ENCODE assay signal across 8 mouse cellular contexts in genomic region chr11:88954803-88955202, GRCm38 (mm10). TPM values are rescaled to one million over a fixed set of nuclear protein-coding genes. Genes with fewer than 3 reads are reported as not detected.
A peak's percentile ranks its signal among the peaks of the same experiment; 100 is the strongest.
DNase-seq lines count a peak whose midpoint lies in the region; ATAC-seq and TF ChIP-seq lines count a peak whose summit lies in the region.

No protein-coding gene starts in this region.

- H3K4me2 ChIP-seq in stomach, embryonic 15.5 days = peak overlapping the region; percentile 56

- peak; percentile 9 for DNase-seq in gastrocnemius, adult 18-20 months (ENCODE audit: low spot score)
- DNase-seq in gastrocnemius, postnatal 36 days = no peak
- peak; percentile 79 for DNase-seq in R1 (ENCODE audit: low read depth, low spot score)
- no peak for DNase-seq in forebrain, embryonic 10.5 days (ENCODE audit: extremely low spot score, low spot score)
- peak; percentile 67 for DNase-seq in kidney, adult 2 months
- peak; percentile 42 for DNase-seq in lung, postnatal 25 days (ENCODE audit: low spot score)
- no peak for DNase-seq in thymus, postnatal 25 days

- no peak for TF ChIP-seq CTCF in kidney, adult 2 months (conservative IDR thresholded peaks at IDR 0.05; ENCODE audit: insufficient read depth, insufficient read length, low read depth, low read length)

- ATAC-seq in stomach, embryonic 15.5 days (ENCODE audit: insufficient read depth, low FRiP score, low read depth) = peak; percentile 44; the same call in 1 of the 2 replicates

- WGBS in forebrain, embryonic 10.5 days = 0% methylated on average over 4 of the region's 4 CpGs
- under 1% methylated on average over 4 of the region's 4 CpGs for WGBS in kidney, adult 2 months
- WGBS in stomach, embryonic 15.5 days = under 1% methylated on average over 4 of the region's 4 CpGs

- peaks cover 24% of the 10 kb centered on the region for H3K4me1 ChIP-seq in forebrain, embryonic 10.5 days
- peaks cover 3% of the 10 kb centered on the region; the same call in 1 of the 2 replicates for H3K4me1 ChIP-seq in kidney, adult 2 months (ENCODE audit: control insufficient read depth, insufficient read depth, low read length)
- 0 out of 2 replicates have a peak, but pooled peaks cover 7% of the 10 kb centered on the region for H3K4me1 ChIP-seq in stomach, embryonic 15.5 days

- no peaks in the 10 kb centered on the region for H3K9me3 ChIP-seq in forebrain, embryonic 10.5 days
- no peaks in the 10 kb centered on the region for H3K9me3 ChIP-seq in stomach, embryonic 15.5 days

- peak overlapping the region; percentile 65 for H3K4me3 ChIP-seq in forebrain, embryonic 10.5 days
- H3K4me3 ChIP-seq in kidney, adult 2 months (ENCODE audit: insufficient read depth, low read depth, low read length) = peak overlapping the region; percentile 87
- H3K4me3 ChIP-seq in stomach, embryonic 15.5 days (replicated peaks) = peak overlapping the region; percentile 59

- intact Hi-C loops in gastrocnemius, postnatal 36 days (cut with DNase I) = loop anchor here (5.0 kb wide), 2 partner anchors 48 to 98 kb away; no protein-coding TSS in a partner anchor

- no peak for TF ChIP-seq POLR2A in kidney, adult 2 months (IDR thresholded peaks at IDR 0.05; ENCODE audit: low read depth, low read length)

- peak overlapping the region; percentile 90 for H3K27ac ChIP-seq in forebrain, embryonic 10.5 days
- H3K27ac ChIP-seq in kidney, adult 2 months (ENCODE audit: insufficient read depth, low read depth, low read length) = peak overlapping the region; percentile 83
- peak overlapping the region; percentile 69; the same call in 1 of the 2 replicates for H3K27ac ChIP-seq in stomach, embryonic 15.5 days

- H3K27me3 ChIP-seq in forebrain, embryonic 10.5 days (ENCODE audit: poor library complexity, severe bottlenecking) = no peaks in the 10 kb centered on the region
- no peaks in the 10 kb centered on the region for H3K27me3 ChIP-seq in kidney, adult 2 months (replicated peaks; ENCODE audit: control insufficient read depth, insufficient read depth, low read length)
- no peaks in the 10 kb centered on the region for H3K27me3 ChIP-seq in stomach, embryonic 15.5 days (replicated peaks)

- peaks cover 31% of the 10 kb centered on the region for H3K36me3 ChIP-seq in forebrain, embryonic 10.5 days (replicated peaks)
- no peaks in the 10 kb centered on the region; the same call in 1 of the 2 replicates for H3K36me3 ChIP-seq in kidney, adult 2 months (ENCODE audit: control insufficient read depth, insufficient read depth, low read length)
- H3K36me3 ChIP-seq in stomach, embryonic 15.5 days = 0 out of 2 replicates have a peak, but pooled peaks cover 3% of the 10 kb centered on the region

- 0 out of 2 replicates have a peak overlapping the region, but pooled peaks have one; percentile 16 for H3K9ac ChIP-seq in stomach, embryonic 15.5 days

RNA-seq across cellular contexts. Expression of gene Scpep1, which starts 0.5 kb away (rescaled TPM):
- 1 to 10 TPM; 5.9 to 8.8 TPM for total RNA-seq in gastrocnemius, adult 18-20 months (2021)
- 1 to 10 TPM; 8.4 to 9.0 TPM for total RNA-seq in gastrocnemius, postnatal 36 days (2021)
- polyA plus RNA-seq in forebrain, embryonic 10.5 days (2016; fragmentation: Nextera tagmentation; extraction: Ambion mirVana) = 72.7 and 76.2 TPM in 2 replicates
- polyA plus RNA-seq in kidney, adult 2 months (2012; rRNA removed) = 61.5 and 74.1 TPM in 2 replicates
- polyA plus RNA-seq in stomach, embryonic 15.5 days (2015; fragmentation: Nextera tagmentation; extraction: Ambion mirVana) = 74.5 and 85.0 TPM in 2 replicates

RNA-seq across cellular contexts. Expression of gene Elobl, which starts 11.9 kb away (rescaled TPM):
- not detected for total RNA-seq in gastrocnemius, adult 18-20 months (2021)
- not detected for total RNA-seq in gastrocnemius, postnatal 36 days (2021)
- polyA plus RNA-seq in forebrain, embryonic 10.5 days (2016; fragmentation: Nextera tagmentation; extraction: Ambion mirVana) = not detected in 2 replicates
- 0.92 and 1.5 TPM in 2 replicates for polyA plus RNA-seq in kidney, adult 2 months (2012; rRNA removed)
- not detected in 2 replicates for polyA plus RNA-seq in stomach, embryonic 15.5 days (2015; fragmentation: Nextera tagmentation; extraction: Ambion mirVana)

RNA-seq across cellular contexts. Expression of gene Coil, which starts 15.2 kb away (rescaled TPM):
- 1 to 10 TPM; 4.1 to 4.5 TPM for total RNA-seq in gastrocnemius, adult 18-20 months (2021)
- total RNA-seq in gastrocnemius, postnatal 36 days (2021) = 1 to 10 TPM; 3.3 to 3.8 TPM
- polyA plus RNA-seq in forebrain, embryonic 10.5 days (2016; fragmentation: Nextera tagmentation; extraction: Ambion mirVana) = 29.4 TPM in 2 replicates
- 3.1 and 3.6 TPM in 2 replicates for polyA plus RNA-seq in kidney, adult 2 months (2012; rRNA removed)
- 14.4 and 15.7 TPM in 2 replicates for polyA plus RNA-seq in stomach, embryonic 15.5 days (2015; fragmentation: Nextera tagmentation; extraction: Ambion mirVana)

RNA-seq across cellular contexts. Expression of gene Trim25, which starts 44.4 kb away (rescaled TPM):
- 1 to 10 TPM; 6.0 to 6.6 TPM for total RNA-seq in gastrocnemius, adult 18-20 months (2021)
- 1 to 10 TPM; 7.7 to 8.5 TPM for total RNA-seq in gastrocnemius, postnatal 36 days (2021)
- polyA plus RNA-seq in forebrain, embryonic 10.5 days (2016; fragmentation: Nextera tagmentation; extraction: Ambion mirVana) = 2.1 and 2.5 TPM in 2 replicates
- polyA plus RNA-seq in kidney, adult 2 months (2012; rRNA removed) = 27.3 and 35.0 TPM in 2 replicates
- polyA plus RNA-seq in stomach, embryonic 15.5 days (2015; fragmentation: Nextera tagmentation; extraction: Ambion mirVana) = 28.4 and 29.6 TPM in 2 replicates

Comparison
In these comparisons a context has a peak if more than half of its experiments do, and no peak if none do; other contexts are left out.
1. DNase-seq: peak in gastrocnemius, adult 18-20 months (single experiment), R1 (single experiment), kidney, adult 2 months (single experiment) and lung, postnatal 25 days (single experiment); none in gastrocnemius, postnatal 36 days (0 of 2), forebrain, embryonic 10.5 days (single experiment) and thymus, postnatal 25 days (single experiment).
2. Peak in every context shown above with its lines, with median percentiles within 50 percentile points of each other: H3K27ac ChIP-seq and H3K4me3 ChIP-seq.